Mouse (Mus musculus): Measurements from ENCODE around the gene Klk10. TPM values are rescaled to one million over a fixed set of nuclear protein-coding genes. Genes with fewer than 3 reads are reported as not detected.

Klk10 gene
- polyA plus RNA-seq, 1 experiment: 1.1 TPM

DNA sequence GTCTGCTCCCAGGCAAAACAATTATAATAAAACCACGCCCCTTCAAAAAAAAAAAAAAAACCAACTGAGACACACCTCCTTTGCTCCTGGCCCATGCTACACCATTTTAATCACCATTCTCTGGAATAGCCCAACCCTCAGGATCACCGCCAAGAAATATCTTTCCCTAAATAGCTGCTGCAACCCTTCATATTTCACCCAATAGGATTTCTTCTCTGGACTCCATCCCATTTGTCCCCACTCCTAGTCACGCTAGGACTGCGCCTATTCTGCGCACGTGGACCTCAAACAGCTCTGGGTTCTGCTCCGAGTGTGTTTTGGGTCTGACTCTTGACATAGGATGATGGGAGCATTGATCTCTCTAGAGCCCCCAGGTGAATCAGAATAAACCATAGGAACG lies 15.5 kb downstream of the Klk10 start:
- no peak for DNase-seq (ENCODE audit: low read depth)

DNA sequence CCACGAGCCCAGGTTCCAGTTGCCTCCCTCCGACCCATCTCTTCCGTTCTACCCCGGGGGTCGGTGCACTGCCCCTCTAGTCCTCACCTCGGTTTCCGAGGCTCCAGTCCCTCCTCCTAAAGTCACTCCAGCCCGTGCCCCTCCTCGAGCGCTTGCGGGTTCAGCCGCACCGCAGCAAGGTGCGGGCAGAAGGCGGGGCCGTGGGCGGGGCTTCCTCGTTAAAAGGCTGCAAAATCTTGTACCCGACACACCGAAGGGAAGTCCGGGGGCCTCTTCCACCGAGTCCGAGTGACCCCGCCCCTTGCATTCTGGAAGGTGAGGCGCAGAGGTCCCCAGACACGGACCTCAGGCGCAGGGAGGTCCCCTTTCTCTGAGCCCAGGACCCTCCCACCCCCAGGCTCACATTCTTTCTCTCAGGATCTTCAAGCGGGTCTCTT lies 16.5 kb downstream of the Klk10 start, which contains the start of gene Klk8:
Gene Klk8 (plus strand): TSS at position 245 of the 437 bp plus-strand sequence.
- DNase-seq (ENCODE audit: low read depth): no peak

DNA sequence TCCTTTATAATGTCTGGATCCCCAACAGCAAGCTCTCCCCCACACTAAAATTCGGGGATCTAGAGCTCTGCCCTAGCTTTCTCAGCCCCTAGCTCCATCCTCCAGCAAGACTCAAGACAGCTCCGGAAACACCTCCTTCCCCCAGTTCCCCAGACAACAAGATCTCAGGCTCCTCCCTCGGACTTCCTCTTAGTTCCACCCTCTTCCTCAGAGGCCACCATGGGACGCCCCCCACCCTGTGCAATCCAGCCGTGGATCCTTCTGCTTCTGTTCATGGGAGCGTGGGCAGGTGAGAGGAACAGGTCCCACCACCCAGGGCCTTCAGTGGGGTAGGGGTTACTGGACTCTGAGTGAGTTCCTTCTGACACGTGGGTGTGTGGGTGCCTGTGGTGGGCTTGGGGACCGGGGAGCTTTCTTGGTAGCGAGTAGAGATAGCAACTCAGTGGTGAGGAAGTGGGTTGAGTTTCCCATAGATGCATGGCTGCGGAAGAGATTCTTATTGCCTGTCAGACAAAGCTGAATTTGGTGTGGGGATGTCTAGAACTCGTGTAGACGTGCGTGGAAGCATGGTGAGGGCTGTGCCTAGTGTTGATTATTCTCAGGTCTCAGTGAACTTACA lies 17.1 kb downstream of the Klk10 start:
- no peak for DNase-seq (ENCODE audit: low read depth)

DNA sequence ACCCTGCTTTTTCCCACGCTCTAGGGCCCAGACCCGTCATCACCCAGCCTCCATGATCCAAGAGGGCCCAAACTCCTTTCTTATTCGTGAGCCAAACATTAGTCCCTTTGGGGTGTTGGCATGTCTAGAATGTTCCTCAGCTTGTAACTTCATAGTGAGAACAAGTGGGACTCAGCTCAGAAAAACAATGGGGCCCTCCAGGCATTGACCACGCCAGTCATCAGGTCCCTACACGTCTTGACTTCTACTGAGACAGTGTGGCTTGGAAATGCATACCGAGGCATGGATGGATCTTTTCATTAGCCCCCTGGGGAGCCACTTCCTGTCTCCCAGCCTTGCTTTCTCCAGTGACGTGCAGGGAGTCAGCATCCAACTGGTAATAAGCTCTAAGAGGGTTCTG lies 19.0 kb downstream of the Klk10 start:
- no peak for DNase-seq (ENCODE audit: low read depth)

DNA sequence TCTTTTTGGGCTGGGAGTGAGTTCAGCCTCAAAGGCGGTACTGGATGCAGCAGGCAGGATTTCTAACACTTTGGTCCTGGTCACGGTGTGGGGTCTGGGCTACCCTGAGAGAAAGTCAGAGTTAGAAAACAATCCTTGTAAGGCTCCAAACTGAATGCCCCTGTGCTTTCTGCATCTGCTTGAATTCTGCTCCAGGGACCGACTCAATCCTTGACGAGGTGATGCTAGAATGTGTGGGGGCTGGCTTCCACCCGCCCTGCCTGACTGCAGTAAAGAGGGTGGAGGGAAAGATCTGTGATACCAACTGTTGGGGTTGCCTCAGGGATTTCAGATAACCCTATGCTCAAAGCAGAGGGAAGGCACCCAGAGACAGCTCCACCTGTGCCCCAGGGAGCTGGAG lies 30.2 kb downstream of the Klk10 start, which contains the start of gene Klk7:
Gene Klk7 (plus strand): TSS at position 301 of the 400 bp plus-strand sequence.
- no peak for DNase-seq (ENCODE audit: low read depth)

DNA sequence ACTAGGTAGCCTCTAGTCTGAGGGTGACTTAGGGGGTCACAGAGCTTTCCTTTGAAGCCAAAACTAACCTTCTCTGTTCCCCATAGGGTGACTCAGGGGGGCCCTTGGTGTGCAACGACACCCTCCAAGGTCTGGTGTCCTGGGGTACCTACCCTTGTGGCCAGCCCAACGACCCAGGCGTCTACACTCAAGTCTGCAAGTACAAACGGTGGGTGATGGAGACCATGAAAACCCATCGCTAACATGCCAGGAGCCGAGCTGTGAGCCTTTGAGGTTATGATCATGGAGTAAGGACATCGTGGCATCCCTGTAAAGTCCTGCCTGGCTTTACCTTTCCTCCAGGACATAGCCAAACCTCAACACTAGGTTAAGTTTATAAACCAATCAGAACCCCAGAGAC lies 34.4 kb downstream of the Klk10 start:
- no peak for DNase-seq (ENCODE audit: low read depth)

DNA sequence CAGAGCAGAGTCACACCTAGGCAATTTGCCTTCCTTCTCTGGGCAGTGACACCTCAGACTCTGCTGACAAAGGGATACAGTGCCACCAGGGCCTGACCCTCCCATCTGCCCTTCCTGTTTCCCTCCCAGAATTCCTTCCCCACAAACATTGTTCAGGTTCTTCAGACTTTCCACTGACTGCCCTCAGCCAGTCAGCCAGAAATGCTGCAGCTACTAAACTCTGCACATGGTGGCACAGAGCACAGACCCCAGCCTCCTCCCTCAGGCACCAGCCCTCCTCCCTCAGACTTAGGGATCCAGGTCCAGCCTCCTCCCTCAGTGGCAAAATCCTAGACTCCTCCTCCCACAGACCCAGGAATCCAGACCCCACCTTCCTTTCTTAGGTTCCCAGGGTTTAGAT lies 35.9 kb downstream of the Klk10 start:
- no peak for DNase-seq (ENCODE audit: low read depth)

DNA sequence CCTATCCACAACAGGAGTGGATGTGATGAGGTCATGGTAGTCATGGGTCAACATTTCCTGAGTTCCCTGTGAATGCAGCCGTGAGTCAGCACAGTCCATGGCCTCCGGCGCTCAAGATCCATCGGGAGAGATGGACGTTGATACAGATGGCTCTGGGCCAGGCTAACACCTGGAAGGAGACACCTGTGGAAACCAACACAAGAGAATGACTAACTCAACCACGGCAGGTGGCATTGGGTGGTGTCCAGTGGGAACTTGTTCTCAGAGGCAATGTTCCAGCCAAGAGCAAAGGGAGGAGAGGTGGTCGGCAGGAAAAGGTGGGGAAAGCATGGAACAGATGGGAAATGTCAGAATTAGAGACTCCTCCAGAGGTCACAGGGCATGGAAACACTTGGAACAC lies 40.7 kb downstream of the Klk10 start:
- DNase-seq (ENCODE audit: low read depth): no peak

DNA sequence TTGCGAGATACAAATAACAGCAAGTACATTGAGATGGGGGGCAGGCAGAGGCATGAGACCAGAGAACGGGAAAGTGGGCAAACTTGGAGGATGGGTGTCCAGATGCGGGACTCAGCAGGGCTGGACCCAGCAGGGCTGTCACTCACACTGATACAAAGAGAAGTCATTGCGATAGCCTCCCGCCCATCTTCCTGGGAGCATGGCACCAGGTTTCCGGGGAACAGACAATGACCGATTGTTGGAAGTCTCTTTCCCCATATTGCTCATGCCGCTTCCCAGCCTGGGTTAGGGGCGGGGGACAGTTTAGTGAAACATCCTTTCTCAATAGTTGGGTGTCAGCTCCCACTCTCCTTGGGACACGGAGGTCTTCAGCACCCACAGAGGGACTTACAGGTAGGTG lies 43.4 kb downstream of the Klk10 start, which contains the start of gene Klk6:
Gene Klk6 (plus strand): TSS at position 301 of the 400 bp plus-strand sequence.
- DNase-seq (ENCODE audit: low read depth): no peak

DNA sequence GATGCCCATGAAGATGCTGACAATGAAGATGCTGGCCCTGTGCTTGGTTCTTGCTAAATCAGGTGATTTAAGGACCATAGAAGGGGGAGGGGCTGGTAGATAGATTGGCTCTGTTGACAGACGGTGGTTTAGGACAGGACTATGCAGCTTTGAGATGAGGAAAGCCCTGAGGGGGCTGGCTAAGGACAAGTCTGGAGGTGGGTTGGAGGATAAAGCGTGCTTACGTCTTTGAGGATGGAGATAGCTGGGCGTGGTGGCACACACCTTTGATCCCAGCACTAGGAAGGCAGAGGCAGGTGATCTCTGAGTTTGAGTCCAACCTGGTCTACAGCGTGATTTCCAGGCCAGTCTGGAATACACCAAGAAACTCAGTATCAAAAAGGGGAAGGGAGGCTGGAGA lies 45.2 kb downstream of the Klk10 start:
- no peak for DNase-seq (ENCODE audit: low read depth)

DNA sequence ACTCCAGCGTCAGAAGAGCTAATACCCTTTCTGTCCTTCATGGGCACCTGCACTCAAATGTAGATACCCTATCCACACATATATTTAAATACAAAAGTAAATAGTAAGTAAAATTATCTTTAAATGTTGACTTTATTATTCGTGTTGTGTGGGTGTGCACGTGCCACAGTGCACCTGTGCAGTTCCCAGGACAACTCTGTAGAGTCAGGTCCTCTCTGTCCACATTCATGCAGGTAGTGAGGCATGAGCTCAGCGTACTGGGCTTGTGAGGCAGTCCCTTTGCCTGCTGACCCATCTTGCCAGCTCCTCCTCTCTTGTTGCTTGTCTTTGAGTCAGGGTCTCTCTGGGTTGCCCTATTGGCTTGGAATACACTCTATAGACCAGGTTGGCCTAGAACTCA lies 46.9 kb downstream of the Klk10 start:
- DNase-seq (ENCODE audit: low read depth): no peak

DNA sequence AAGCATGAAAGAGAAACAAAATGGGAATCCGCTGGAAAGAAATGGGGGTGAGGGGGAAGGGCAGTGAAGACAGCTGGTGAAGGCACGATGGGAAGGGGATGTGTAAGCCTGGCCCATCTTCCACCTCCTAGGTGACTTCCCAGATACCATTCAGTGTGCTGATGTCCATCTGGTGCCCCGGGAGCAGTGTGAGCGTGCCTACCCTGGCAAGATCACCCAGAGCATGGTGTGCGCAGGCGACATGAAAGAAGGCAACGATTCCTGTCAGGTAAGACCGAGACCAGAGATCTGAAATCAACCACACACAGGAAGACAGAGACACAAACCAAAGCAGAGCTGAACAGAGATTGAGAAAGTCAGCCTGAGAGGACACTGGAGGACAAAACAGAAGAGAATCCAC lies 48.2 kb downstream of the Klk10 start:
- no peak for DNase-seq (ENCODE audit: low read depth)

Other genes starting within 250 kb of the Klk10 start
- 11.1 and 11.2 TPM in 2 replicates for gene Cd33, start 236.6 kb upstream of the Klk10 start, polyA plus RNA-seq (2012; rRNA removed)
- 1.9 and 2.4 TPM in 2 replicates for gene Zfp658, start 218.8 kb upstream of the Klk10 start, polyA plus RNA-seq (2012; rRNA removed)
- gene Zfp719, start 201.4 kb upstream of the Klk10 start, polyA plus RNA-seq (2012; rRNA removed): 3.2 and 4.2 TPM in 2 replicates
- gene Zfp819, start 173.9 kb upstream of the Klk10 start, polyA plus RNA-seq (2012; rRNA removed): 0.08 and 0.18 TPM in 2 replicates
- gene Ceacam18, start 146.3 kb upstream of the Klk10 start, polyA plus RNA-seq (2012; rRNA removed): not detected in 2 replicates
- 3.1 and 5.4 TPM in 2 replicates for gene Siglece, start 120.9 kb upstream of the Klk10 start, polyA plus RNA-seq (2012; rRNA removed)
- 11.5 and 15.1 TPM in 2 replicates for gene Ctu1, start 109.0 kb upstream of the Klk10 start, polyA plus RNA-seq (2012; rRNA removed)
- 0.13 TPM in 1 of 2 replicates, not detected in the other for gene Klk14, start 90.6 kb upstream of the Klk10 start, polyA plus RNA-seq (2012; rRNA removed)
- 0.22 and 0.38 TPM in 2 replicates for gene Klk13, start 68.5 kb upstream of the Klk10 start, polyA plus RNA-seq (2012; rRNA removed)
- gene Klk12, start 12.1 kb upstream of the Klk10 start, polyA plus RNA-seq (2012; rRNA removed): not detected in 2 replicates
- gene Klk11, start 6.4 kb upstream of the Klk10 start, polyA plus RNA-seq (2012; rRNA removed): 0.28 TPM in 1 of 2 replicates, not detected in the other
- not detected in 2 replicates for gene Klk9, start 10.9 kb downstream of the Klk10 start, polyA plus RNA-seq (2012; rRNA removed)
- gene Klk8, start 16.5 kb downstream of the Klk10 start, polyA plus RNA-seq (2012; rRNA removed): 1.1 and 1.6 TPM in 2 replicates
- not detected in 2 replicates for gene Klk7, start 30.3 kb downstream of the Klk10 start, polyA plus RNA-seq (2012; rRNA removed)
- gene Klk6, start 43.5 kb downstream of the Klk10 start, polyA plus RNA-seq (2012; rRNA removed): not detected in 2 replicates
- not detected in 2 replicates for gene Klk5, start 60.9 kb downstream of the Klk10 start, polyA plus RNA-seq (2012; rRNA removed)
- gene Klk4, start 100.1 kb downstream of the Klk10 start, polyA plus RNA-seq (2012; rRNA removed): not detected in 2 replicates
- gene Klk15, start 152.7 kb downstream of the Klk10 start, polyA plus RNA-seq (2012; rRNA removed): not detected in 2 replicates
- 0.57 and 0.96 TPM in 2 replicates for gene Klk1b8, start 169.6 kb downstream of the Klk10 start, polyA plus RNA-seq (2012; rRNA removed)
- not detected in 2 replicates for gene Klk1b1, start 185.7 kb downstream of the Klk10 start, polyA plus RNA-seq (2012; rRNA removed)
- gene Klk1b9, start 195.0 kb downstream of the Klk10 start, polyA plus RNA-seq (2012; rRNA removed): not detected in 2 replicates
- 0.25 and 0.66 TPM in 2 replicates for gene Klk1b11, start 214.8 kb downstream of the Klk10 start, polyA plus RNA-seq (2012; rRNA removed)
- 0.81 and 1.6 TPM in 2 replicates for gene Klk1b26, start 231.1 kb downstream of the Klk10 start, polyA plus RNA-seq (2012; rRNA removed)